Mouse (Mus musculus) midbrain, embryonic 16.5 days (tissue): ENCODE measurements around the gene Gdf5. TPM values are rescaled to one million over a fixed set of nuclear protein-coding genes. Genes with fewer than 3 reads are reported as not detected.

Experiments used
- ATAC-seq: fragments of 200-750 bp; cut with Nextera tagmentation; 2 replicates; pipeline ENCODE4 v1.8.0; 2017; ENCODE audit warnings: moderate TSS enrichment
- H3K27ac ChIP-seq: fragments of 300-500 bp; sonication (generic); 2 replicates; pipeline ENCODE4 v1.5.1; 2014; ENCODE audit warnings: mild to moderate bottlenecking, low read length, mixed read lengths
- H3K27me3 ChIP-seq: fragments of 300-500 bp; sonication (generic); 2 replicates; pipeline ENCODE4 v1.6.1; 2014; ENCODE audit warnings: low read depth, low read length, mixed read lengths; ENCODE audit not compliant: control insufficient read depth, insufficient read depth
- H3K36me3 ChIP-seq: fragments of 300-500 bp; sonication (generic); 2 replicates; pipeline ENCODE4 v1.6.1; 2014; ENCODE audit warnings: mild to moderate bottlenecking, low read length, moderate library complexity, mixed read lengths; ENCODE audit not compliant: control insufficient read depth, insufficient read depth
- H3K4me1 ChIP-seq: fragments of 300-500 bp; sonication (generic); 2 replicates; pipeline ENCODE4 v1.6.1; 2014; ENCODE audit warnings: mild to moderate bottlenecking, low read length, mixed read lengths; ENCODE audit not compliant: control insufficient read depth, insufficient read depth
- H3K4me2 ChIP-seq: fragments of 300-500 bp; sonication (generic); 2 replicates; pipeline ENCODE4 v1.6.1; 2014; ENCODE audit warnings: mild to moderate bottlenecking, low read length, mixed read lengths
- H3K4me3 ChIP-seq: fragments of 300-500 bp; sonication (generic); 2 replicates; pipeline ENCODE4 v1.5.1; 2014; ENCODE audit warnings: low read depth, mild to moderate bottlenecking, low read length, moderate library complexity, mixed read lengths
- H3K9ac ChIP-seq: fragments of 300-500 bp; sonication (generic); 2 replicates; pipeline ENCODE4 v1.6.1; 2014; ENCODE audit warnings: low read depth, low read length, mixed read lengths
- H3K9me3 ChIP-seq: fragments of 300-500 bp; sonication (generic); replicated peaks from 2 replicates; pipeline ENCODE4 v1.6.1; 2014; ENCODE audit warnings: mild to moderate bottlenecking, low read length, mixed read lengths; ENCODE audit not compliant: control insufficient read depth, poor library complexity, severe bottlenecking
- WGBS: fragments of 180-500 bp; shearing (Covaris S2); extraction: QIAGEN DNeasy Blood & Tissue Kit; methylation state at CpG from one replicate; pipeline ENCODE4 v1.1.7; 2014; 5-methylcytosine and 5-hydroxymethylcytosine counted together
- polyA plus RNA-seq: library from polyadenylated mRNA; unstranded; fragments of >200 nt; fragmentation: Nextera tagmentation; extraction: Ambion mirVana; gene quantifications from 2 replicates; pipeline ENCODE4 v1.2.1, GENCODE M21; 2015

Gdf5 gene
- polyA plus RNA-seq, 1 experiment from 2014 or later, result 0.95 TPM

DNA sequence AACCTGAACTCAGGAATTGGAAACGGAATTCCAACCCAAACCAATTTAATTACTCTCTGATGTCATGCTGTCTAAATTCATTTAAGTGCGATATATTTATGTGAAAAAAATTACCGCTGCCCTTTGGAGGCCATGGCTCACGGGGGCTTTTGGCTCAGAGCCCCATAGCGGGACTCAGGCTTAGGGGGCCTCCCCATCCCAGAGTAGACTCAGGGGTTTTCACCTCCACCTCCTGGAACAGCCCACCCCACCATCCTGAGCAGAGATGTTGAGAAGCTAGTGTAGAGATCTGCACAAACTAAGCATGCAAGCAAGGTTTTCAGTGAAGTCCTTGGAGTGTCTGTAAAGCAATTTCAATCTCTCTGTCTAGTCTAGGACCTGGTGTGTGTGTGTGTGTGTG is 413 bp upstream of the Gdf5 start:
- Histone ChIP-seq H3K9ac (no peak overlapping the region), H3K27ac (no peak overlapping the region), H3K4me2 (no peak overlapping the region), H3K9me3 (no peaks in the 10 kb centered on the region), H3K36me3 (no peaks in the 10 kb centered on the region), H3K4me3 (no peak overlapping the region), H3K4me1 (peaks cover 11% of the 10 kb centered on the region), H3K27me3 (no peaks in the 10 kb centered on the region)
- WGBS, result 45% methylated on average over 5 of the region's 5 CpGs
- ATAC-seq, result no peak

- no peak for ATAC-seq
- Histone ChIP-seq H3K36me3 (no peaks in the 10 kb centered on the region), H3K4me3 (no peak overlapping the region), H3K27me3 (no peaks in the 10 kb centered on the region), H3K27ac (no peak overlapping the region), H3K4me2 (peak overlapping the region; percentile 15), H3K4me1 (peaks cover 11% of the 10 kb centered on the region), H3K9me3 (no peaks in the 10 kb centered on the region), H3K9ac (peak overlapping the region; percentile 23; the same call in 1 of the 2 replicates)
- 80% methylated on average over 4 of the region's 4 CpGs for WGBS
Measured at GRCm38 (mm10) chr2:155944685-155945084, 482 bp downstream of the Gdf5 start.

DNA sequence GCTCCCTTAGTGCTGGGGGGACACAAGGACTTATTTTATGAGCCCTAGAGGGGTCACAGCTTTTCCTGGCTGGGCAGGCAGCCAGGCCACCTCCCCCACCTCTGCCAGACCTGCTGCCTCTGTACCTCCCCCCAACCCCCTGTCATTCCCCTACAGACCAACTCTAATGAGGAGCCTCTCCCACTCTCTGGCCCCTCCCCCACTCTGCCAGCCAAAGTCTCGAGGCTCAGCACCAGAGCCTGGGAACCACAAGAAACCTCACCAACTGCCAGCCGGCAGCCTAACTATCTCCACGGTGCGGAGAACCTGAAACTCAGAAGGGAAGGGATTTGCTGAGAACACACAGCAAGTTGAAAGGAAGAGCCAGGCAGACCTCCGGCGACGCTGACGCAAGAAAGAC is 1.7 kb downstream of the Gdf5 start:
- Histone ChIP-seq H3K27me3 (no peaks in the 10 kb centered on the region), H3K4me1 (peaks cover 11% of the 10 kb centered on the region), H3K27ac (no peak overlapping the region), H3K9me3 (no peaks in the 10 kb centered on the region), H3K36me3 (no peaks in the 10 kb centered on the region), H3K9ac (0 out of 2 replicates have a peak overlapping the region, but pooled peaks have one; percentile 3), H3K4me3 (no peak overlapping the region), H3K4me2 (peak overlapping the region; percentile 27)
- WGBS, result 4% methylated on average over 8 of the region's 8 CpGs
- no peak for ATAC-seq

DNA sequence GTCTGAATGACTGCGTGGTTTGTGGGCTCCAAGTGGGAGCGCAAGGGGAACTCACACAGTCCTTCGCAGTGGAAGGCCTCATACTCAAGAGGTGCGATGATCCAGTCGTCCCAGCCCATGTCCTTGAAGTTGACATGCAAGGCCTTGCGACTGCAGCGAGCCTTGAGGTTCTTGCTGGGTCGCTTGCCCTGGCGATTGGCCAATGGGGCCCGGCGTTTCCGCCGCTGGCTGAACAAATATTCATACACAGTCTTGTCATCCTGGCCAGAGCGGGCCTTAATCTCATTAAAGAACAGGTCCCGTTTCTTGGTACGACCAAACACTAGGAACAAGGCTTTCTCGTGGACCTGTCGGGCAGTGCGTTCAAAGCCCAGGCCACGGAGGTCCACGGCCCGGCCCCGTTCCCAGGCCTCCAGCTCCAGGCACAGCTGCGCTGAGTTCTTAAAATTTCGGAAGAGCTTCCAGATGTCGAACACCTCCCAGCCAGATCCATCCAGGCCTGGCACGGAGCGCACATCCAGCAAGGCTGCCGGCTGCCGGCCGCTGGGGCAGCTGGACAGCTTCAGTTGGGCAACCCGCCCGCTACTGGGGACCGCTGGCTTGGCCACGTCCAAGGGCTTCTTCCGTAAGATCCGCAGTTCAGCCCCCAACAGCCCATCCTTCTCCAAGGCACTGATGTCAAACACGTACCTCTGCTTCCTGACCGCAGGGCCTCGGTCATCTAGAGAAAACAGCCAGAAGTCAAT is 3.3 kb downstream of the Gdf5 start:
- WGBS, result 91% methylated on average over 40 of the region's 40 CpGs
- Histone ChIP-seq H3K27ac (no peak overlapping the region), H3K4me3 (no peak overlapping the region), H3K9ac (no peak overlapping the region), H3K27me3 (no peaks in the 10 kb centered on the region), H3K4me1 (peaks cover 11% of the 10 kb centered on the region), H3K9me3 (no peaks in the 10 kb centered on the region), H3K4me2 (no peak overlapping the region), H3K36me3 (no peaks in the 10 kb centered on the region)
- no peak for ATAC-seq

GRCm38 (mm10) chr2:155940681-155941080 is 4.5 kb downstream of the Gdf5 start, which contains the start of gene Gm15557:
Gm15557 (plus strand) TSS chr2:155940728.
- WGBS, result 85% methylated on average over 3 of the region's 3 CpGs
- H3K4me1 ChIP-seq, result peaks cover 9% of the 10 kb centered on the region
- no peak within 1 kb of the TSS for H3K9ac ChIP-seq
- ATAC-seq, result no peak
- no peak within 1 kb of the TSS for H3K4me3 ChIP-seq
- H3K27ac ChIP-seq, result no peak within 1 kb of the TSS
- H3K36me3 ChIP-seq, result no peaks in the 10 kb centered on the region
- no peaks in the 10 kb centered on the region for H3K9me3 ChIP-seq
- H3K27me3 ChIP-seq, result no peaks in the 10 kb centered on the region
- no peak within 1 kb of the TSS for H3K4me2 ChIP-seq

DNA sequence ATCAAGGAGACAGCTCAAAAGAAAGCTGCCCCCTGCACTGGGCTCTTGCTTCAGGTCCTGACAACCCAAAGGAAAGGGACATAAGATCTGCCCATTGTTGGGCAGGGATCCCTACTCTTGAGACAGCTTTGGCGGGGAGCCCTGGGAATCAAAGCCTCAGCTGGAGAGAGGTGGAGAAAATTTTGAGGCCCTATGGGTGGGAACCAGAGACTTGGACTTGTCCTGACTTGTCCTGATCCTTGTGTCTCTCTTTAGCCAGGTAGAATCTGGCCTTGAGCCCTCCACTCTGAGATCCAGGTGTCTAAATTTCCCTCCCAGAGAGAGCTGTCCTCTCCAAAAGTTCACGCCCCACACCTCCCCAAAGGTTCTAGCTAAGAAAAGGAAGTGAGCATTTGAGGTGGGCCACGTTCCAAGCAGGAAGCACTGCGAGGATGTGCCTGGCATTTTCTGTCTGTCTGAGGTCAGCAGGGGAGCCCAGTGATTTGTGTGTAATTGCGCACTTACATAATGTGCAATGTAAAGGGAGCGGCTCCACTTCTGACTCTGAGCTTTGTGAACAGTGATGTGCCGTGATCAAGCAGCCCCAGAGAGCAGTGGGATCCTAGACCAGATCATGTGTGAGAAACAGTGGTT is 5.2 kb downstream of the Gdf5 start:
- Histone ChIP-seq H3K4me3 (no peak overlapping the region), H3K36me3 (no peaks in the 10 kb centered on the region), H3K4me2 (no peak overlapping the region), H3K4me1 (peaks cover 8% of the 10 kb centered on the region), H3K9ac (no peak overlapping the region), H3K27me3 (no peaks in the 10 kb centered on the region), H3K9me3 (no peaks in the 10 kb centered on the region), H3K27ac (no peak overlapping the region)
- ATAC-seq, result no peak
- 81% methylated on average over 7 of the region's 7 CpGs for WGBS

DNA sequence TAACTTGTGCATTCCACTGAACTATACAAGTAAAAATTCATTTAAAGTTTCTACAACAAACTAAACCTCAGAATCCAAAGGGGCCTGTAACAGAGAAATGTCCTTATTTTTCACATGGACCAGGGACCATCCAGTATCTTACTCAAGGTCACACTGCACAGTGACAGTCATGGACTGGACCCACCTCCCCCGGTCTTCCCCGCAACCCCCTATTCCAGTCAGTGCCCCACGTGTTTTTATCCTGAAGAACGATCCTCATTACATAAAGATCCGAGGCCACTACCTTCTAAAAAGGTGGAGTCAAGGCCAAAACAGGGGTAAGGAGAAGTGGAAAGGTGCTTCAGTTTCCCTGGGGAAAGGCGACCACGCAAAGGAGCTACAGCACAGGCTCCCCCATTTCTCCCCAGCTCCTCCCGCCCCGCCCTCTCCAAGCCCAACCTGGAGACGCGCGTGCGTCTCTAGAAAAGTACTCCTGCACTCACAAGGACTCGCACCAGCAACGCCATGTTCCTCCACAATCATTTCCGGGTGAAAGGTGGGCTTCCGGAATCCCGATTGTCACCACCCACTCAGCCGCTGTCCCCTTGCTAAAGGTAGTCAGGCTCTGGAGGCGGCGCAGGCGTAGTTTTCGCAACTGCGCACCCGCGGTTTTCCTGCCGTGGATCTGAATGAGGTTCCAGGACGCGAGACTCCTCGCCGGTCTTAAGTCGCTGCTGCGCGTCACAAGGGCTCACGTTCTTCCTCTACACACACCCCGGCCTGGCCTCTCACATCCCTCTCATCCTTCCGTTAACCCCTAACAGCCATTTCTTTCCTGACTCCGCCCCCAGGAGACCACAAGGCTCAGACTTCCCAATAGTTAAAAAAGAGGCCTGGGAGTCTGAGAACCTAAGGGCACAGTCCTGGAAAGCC is 15.4 kb downstream of the Gdf5 start, which contains the start of gene Uqcc1:
Gene Uqcc1 (minus strand): TSS at position 780 of the 912 bp plus-strand sequence.
- WGBS, result under 1% methylated on average over 38 of the region's 38 CpGs
- Histone ChIP-seq H3K9me3 (no peaks in the 10 kb centered on the region), H3K27me3 (no peaks in the 10 kb centered on the region), H3K9ac (peak within 1 kb of the TSS; percentile 70), H3K4me2 (peak within 1 kb of the TSS; percentile 89), H3K36me3 (no peaks in the 10 kb centered on the region), H3K27ac (peak within 1 kb of the TSS; percentile 86), H3K4me1 (peaks cover 14% of the 10 kb centered on the region), H3K4me3 (peak within 1 kb of the TSS; percentile 73)
- ATAC-seq, result peak; percentile 96

GRCm38 (mm10) chr2:155928711-155929345 is 16.3 kb downstream of the Gdf5 start:
- Histone ChIP-seq H3K4me1 (peaks cover 14% of the 10 kb centered on the region), H3K4me2 (peak overlapping the region; percentile 89), H3K4me3 (peak overlapping the region; percentile 73), H3K36me3 (no peaks in the 10 kb centered on the region), H3K27me3 (no peaks in the 10 kb centered on the region), H3K9ac (no peak overlapping the region), H3K9me3 (no peaks in the 10 kb centered on the region), H3K27ac (no peak overlapping the region)
- WGBS, result 82% methylated on average over 7 of the region's 7 CpGs
- no peak for ATAC-seq
